Mouse (Mus musculus) adrenal gland, postnatal 0 days (tissue): Measurements from ENCODE around the gene Vmn1r62. TPM values are rescaled to one million over a fixed set of nuclear protein-coding genes. Genes with fewer than 3 reads are reported as not detected.

Source experiments
- polyA plus RNA-seq: library from polyadenylated mRNA; unstranded; fragments of >200 nt; fragmentation: Nextera tagmentation; extraction: Ambion mirVana; gene quantifications from 2 replicates; pipeline ENCODE4 v1.2.1, GENCODE M21; 2015

Vmn1r62 gene
- not detected in 2 replicates for polyA plus RNA-seq

DNA sequence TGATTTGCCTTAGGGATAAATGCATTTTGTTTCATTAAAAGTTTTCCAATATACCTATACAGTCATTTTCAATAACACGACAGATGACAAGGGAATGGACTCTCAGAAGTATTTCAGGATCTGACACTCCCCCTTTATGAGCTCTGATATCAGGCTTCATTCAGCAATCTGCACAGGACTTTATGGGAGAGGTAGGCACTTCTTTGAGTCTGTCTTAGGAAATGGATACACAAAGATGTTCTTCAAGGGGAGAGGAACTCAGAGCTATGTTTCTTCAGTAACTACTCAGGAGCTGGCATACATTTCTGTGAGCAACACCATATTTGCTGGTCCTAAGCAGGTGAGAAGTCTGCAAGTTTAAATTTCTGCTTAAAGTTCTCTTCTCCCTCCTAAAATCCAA is at the start of gene Vmn1r62:
Gene Vmn1r62 (plus strand): TSS at position 301 of the 400 bp plus-strand sequence.

Other genes with a start within 250 kb of the Vmn1r62 start
- gene Vmn1r59, start 216.9 kb upstream of the Vmn1r62 start, polyA plus RNA-seq = not detected in 2 replicates
- gene Vmn2r28, start 179.7 kb upstream of the Vmn1r62 start, polyA plus RNA-seq = not detected in 2 replicates
- gene Vmn1r60, start 126.3 kb upstream of the Vmn1r62 start, polyA plus RNA-seq = not detected in 2 replicates
- gene Vmn1r61, start 60.3 kb upstream of the Vmn1r62 start, polyA plus RNA-seq = not detected in 2 replicates
- not detected in 2 replicates for gene Vmn1r63, start 131.8 kb downstream of the Vmn1r62 start, polyA plus RNA-seq
- gene Vmn1r64, start 210.9 kb downstream of the Vmn1r62 start, polyA plus RNA-seq = not detected in 2 replicates